Mouse (Mus musculus) G1E-ER4 (cell line): ENCODE data around the gene Olfr729. TPM values are rescaled to one million over a fixed set of nuclear protein-coding genes. Genes with fewer than 3 reads are reported as not detected.

Experiments
- GATA1 ChIP-seq: IDR thresholded peaks from one replicate; pipeline ENCODE4 v1.8.0; 2012; ENCODE audit warnings: low read length, inconsistent platforms
- polyA plus RNA-seq: library from polyadenylated mRNA; stranded (reverse); fragments of >175 nt; gene quantifications from 2 replicates; pipeline ENCODE4 v1.2.3, GENCODE M21; 2012

Olfr729 gene
- polyA plus RNA-seq = not detected in 2 replicates

GRCm38 (mm10) chr14:50152810-50153209, at the start of gene Olfr729:
Gene Olfr729, minus strand, starts transcription at chr14:50152910.
- TF ChIP-seq GATA1 = no peak

- no peak for TF ChIP-seq GATA1
These were observed 35.4 kb upstream of the Olfr729 start, which contains the start of gene Olfr730 for GRCm38 (mm10) chr14:50188098-50188497. Gene Olfr730, minus strand, starts transcription at chr14:50188198.

- no peak for TF ChIP-seq GATA1
These were observed 10.1 kb downstream of the Olfr729 start, which contains the start of gene Olfr728 for GRCm38 (mm10) chr14:50142580-50142979. Gene Olfr728, minus strand, starts transcription at chr14:50142680.

GRCm38 (mm10) chr14:50122886-50123285, 29.8 kb downstream of the Olfr729 start, which contains the start of gene Olfr727:
Gene Olfr727, plus strand, starts transcription at chr14:50123186.
- no peak for TF ChIP-seq GATA1

Other genes starting within 250 kb of the Olfr729 start
- not detected in 2 replicates for gene Olfr723, start 221.1 kb downstream of the Olfr729 start, polyA plus RNA-seq
- gene Olfr724, start 189.6 kb downstream of the Olfr729 start, polyA plus RNA-seq = not detected in 2 replicates
- gene Olfr725, start 112.5 kb downstream of the Olfr729 start, polyA plus RNA-seq = not detected in 2 replicates
- not detected in 2 replicates for gene Olfr726, start 62.0 kb downstream of the Olfr729 start, polyA plus RNA-seq
- gene Olfr727, start 29.7 kb downstream of the Olfr729 start, polyA plus RNA-seq = not detected in 2 replicates
- not detected in 2 replicates for gene Olfr728, start 10.2 kb downstream of the Olfr729 start, polyA plus RNA-seq
- not detected in 2 replicates for gene Olfr730, start 35.3 kb upstream of the Olfr729 start, polyA plus RNA-seq
- not detected in 2 replicates for gene Olfr731, start 89.0 kb upstream of the Olfr729 start, polyA plus RNA-seq
- not detected in 2 replicates for gene Olfr732, start 131.3 kb upstream of the Olfr729 start, polyA plus RNA-seq
- not detected in 2 replicates for gene Olfr733, start 148.6 kb upstream of the Olfr729 start, polyA plus RNA-seq
- not detected in 2 replicates for gene Olfr734, start 173.9 kb upstream of the Olfr729 start, polyA plus RNA-seq
- not detected in 2 replicates for gene Olfr735, start 196.0 kb upstream of the Olfr729 start, polyA plus RNA-seq
- gene Tlr11, start 205.0 kb upstream of the Olfr729 start, polyA plus RNA-seq = not detected in 2 replicates
- gene Olfr736, start 228.3 kb upstream of the Olfr729 start, polyA plus RNA-seq = not detected in 2 replicates